Mouse (Mus musculus): ENCODE measurements around the gene Vwa8. TPM values are rescaled to one million over a fixed set of nuclear protein-coding genes. Genes with fewer than 3 reads are reported as not detected.
"Not testable (repeated sequence)": the region's sequence is repeated elsewhere in the genome, so short reads cannot be mapped to it uniquely, and the experiment has no call there.

The Vwa8 gene
- total RNA-seq, 2 experiments from 2014 or later = 54.5 to 69.9 TPM

- no peak for DNase-seq
- intact Hi-C loops (cut with DNase I; ENCODE audit: low total_unique reads) = no loop called here
Measured at GRCm38 (mm10) chr14:78878402-78879045, 29.7 kb downstream of the Vwa8 start.

- intact Hi-C loops (cut with DNase I; ENCODE audit: low total_unique reads) = no loop called here
- DNase-seq = no peak
Measured at GRCm38 (mm10) chr14:78880879-78881278, 32.0 kb downstream of the Vwa8 start.

- intact Hi-C loops (cut with DNase I; ENCODE audit: low total_unique reads) = no loop called here
Measured at GRCm38 (mm10) chr14:78881563-78881962, 32.7 kb downstream of the Vwa8 start.

GRCm38 (mm10) chr14:78885915-78886534 is 37.2 kb downstream of the Vwa8 start:
- intact Hi-C loops (cut with DNase I; ENCODE audit: low total_unique reads) = no loop called here
- no peak for DNase-seq

More at GRCm38 (mm10) chr14:78881563-78881962, 32.7 kb downstream of the Vwa8 start:
- no peak for DNase-seq

GRCm38 (mm10) chr14:78886566-78887234 is 37.8 kb downstream of the Vwa8 start:
- no peak for DNase-seq
- intact Hi-C loops (cut with DNase I; ENCODE audit: low total_unique reads) = no loop called here

- DNase-seq; intact Hi-C loops (cut with DNase I; ENCODE audit: low total_unique reads): not testable (repeated sequence)
Measured at GRCm38 (mm10) chr14:78887494-78887893, 38.6 kb downstream of the Vwa8 start.

- intact Hi-C loops (cut with DNase I; ENCODE audit: low total_unique reads) = no loop called here
- DNase-seq = no peak
Measured at GRCm38 (mm10) chr14:78895496-78895895, 46.6 kb downstream of the Vwa8 start.

GRCm38 (mm10) chr14:78896252-78896651 is 47.4 kb downstream of the Vwa8 start:
- intact Hi-C loops (cut with DNase I; ENCODE audit: low total_unique reads) = no loop called here

GRCm38 (mm10) chr14:78900770-78901169 is 51.9 kb downstream of the Vwa8 start:
- no peak for DNase-seq
- intact Hi-C loops (cut with DNase I; ENCODE audit: low total_unique reads) = no loop called here

More at GRCm38 (mm10) chr14:78896252-78896651, 47.4 kb downstream of the Vwa8 start:
- peak; percentile 58 for DNase-seq

GRCm38 (mm10) chr14:78908205-78908863 is 59.5 kb downstream of the Vwa8 start:
- intact Hi-C loops (cut with DNase I; ENCODE audit: low total_unique reads) = no loop called here
- no peak for DNase-seq

- intact Hi-C loops (cut with DNase I; ENCODE audit: low total_unique reads) = no loop called here
- no peak for DNase-seq
Measured at GRCm38 (mm10) chr14:78912076-78912475, 63.2 kb downstream of the Vwa8 start.

- intact Hi-C loops (cut with DNase I; ENCODE audit: low total_unique reads) = no loop called here
- no peak for DNase-seq
Measured at GRCm38 (mm10) chr14:78914180-78914579, 65.3 kb downstream of the Vwa8 start.

- no peak for DNase-seq
- intact Hi-C loops (cut with DNase I; ENCODE audit: low total_unique reads) = no loop called here
Measured at GRCm38 (mm10) chr14:78916691-78917090, 67.8 kb downstream of the Vwa8 start.

GRCm38 (mm10) chr14:78921219-78921618 is 72.4 kb downstream of the Vwa8 start:
- no peak for DNase-seq
- intact Hi-C loops (cut with DNase I; ENCODE audit: low total_unique reads) = no loop called here

GRCm38 (mm10) chr14:78923631-78924030 is 74.8 kb downstream of the Vwa8 start:
- no peak for DNase-seq
- intact Hi-C loops (cut with DNase I; ENCODE audit: low total_unique reads) = no loop called here

- DNase-seq = no peak
- intact Hi-C loops (cut with DNase I; ENCODE audit: low total_unique reads) = no loop called here
Measured at GRCm38 (mm10) chr14:78924755-78925537, 76.1 kb downstream of the Vwa8 start.

GRCm38 (mm10) chr14:78932094-78932493 is 83.2 kb downstream of the Vwa8 start:
- no peak for DNase-seq
- intact Hi-C loops (cut with DNase I; ENCODE audit: low total_unique reads) = no loop called here

GRCm38 (mm10) chr14:78933399-78933798 is 84.5 kb downstream of the Vwa8 start:
- intact Hi-C loops (cut with DNase I; ENCODE audit: low total_unique reads) = no loop called here
- no peak for DNase-seq

GRCm38 (mm10) chr14:78934596-78934995 is 85.7 kb downstream of the Vwa8 start:
- DNase-seq = no peak
- intact Hi-C loops (cut with DNase I; ENCODE audit: low total_unique reads) = no loop called here
